Mouse (Mus musculus) layer of hippocampus, adult 8-10 months (tissue): ENCODE results near the gene Spocd1. TPM values are rescaled to one million over a fixed set of nuclear protein-coding genes. Genes with fewer than 3 reads are reported as not detected.

Source experiments
- DNase-seq, 2 experiments: peaks; one replicate each; pipeline ENCODE4 v3.0.0; 2022; ENCODE audit warnings: low spot score in 2 of 2
- total RNA-seq, 4 experiments: library from RNA; stranded (reverse); gene quantifications; 2 replicates each; pipeline ENCODE4 v1.2.4; 2022

The Spocd1 gene
- total RNA-seq, 4 experiments from 2014 or later = 0.14 to 0.68 (median 0.56) TPM

- DNase-seq = peak in 1 of 2 experiments; percentile 5
These were observed 41.8 kb downstream of the Spocd1 start for GRCm38 (mm10) chr4:129970861-129971260.

GRCm38 (mm10) chr4:129971989-129972388 is 42.9 kb downstream of the Spocd1 start:
- DNase-seq = peak in 1 of 2 experiments; percentile 32

GRCm38 (mm10) chr4:129974285-129974684 is 45.2 kb downstream of the Spocd1 start:
- DNase-seq = no peak

- no peak for DNase-seq
These were observed 48.2 kb downstream of the Spocd1 start for GRCm38 (mm10) chr4:129977256-129977655.

GRCm38 (mm10) chr4:129978227-129978626 is 49.2 kb downstream of the Spocd1 start:
- no peak for DNase-seq

- no peak for DNase-seq
These were observed 49.9 kb downstream of the Spocd1 start for GRCm38 (mm10) chr4:129978930-129979329.

- DNase-seq = no peak
These were observed 52.6 kb downstream of the Spocd1 start for GRCm38 (mm10) chr4:129981657-129982056.

GRCm38 (mm10) chr4:129983046-129983445 is 54.0 kb downstream of the Spocd1 start:
- no peak for DNase-seq

- DNase-seq = peak; percentile 94 to 95
These were observed 54.8 kb downstream of the Spocd1 start for GRCm38 (mm10) chr4:129983764-129984420.

- no peak for DNase-seq
These were observed 55.5 kb downstream of the Spocd1 start, which contains the start of gene Adgrb2 for GRCm38 (mm10) chr4:129984421-129985061. Adgrb2 (plus strand) TSS chr4:129984870.

- no peak for DNase-seq
These were observed 56.2 kb downstream of the Spocd1 start for GRCm38 (mm10) chr4:129985161-129985670.

- peak in 1 of 2 experiments; percentile 80 for DNase-seq
These were observed 56.8 kb downstream of the Spocd1 start for GRCm38 (mm10) chr4:129985671-129986441.

GRCm38 (mm10) chr4:129987825-129988504 is 58.9 kb downstream of the Spocd1 start:
- DNase-seq = no peak

GRCm38 (mm10) chr4:129989925-129990324 is 60.9 kb downstream of the Spocd1 start:
- DNase-seq = no peak

GRCm38 (mm10) chr4:129992720-129993119 is 63.7 kb downstream of the Spocd1 start:
- no peak for DNase-seq

- DNase-seq = no peak
These were observed 64.2 kb downstream of the Spocd1 start for GRCm38 (mm10) chr4:129993213-129993612.

GRCm38 (mm10) chr4:129993944-129994695 is 65.1 kb downstream of the Spocd1 start:
- DNase-seq = no peak

- no peak for DNase-seq
These were observed 65.7 kb downstream of the Spocd1 start for GRCm38 (mm10) chr4:129994728-129995127.

- no peak for DNase-seq
These were observed 66.2 kb downstream of the Spocd1 start for GRCm38 (mm10) chr4:129995255-129995654.

GRCm38 (mm10) chr4:129996015-129996414 is 67.0 kb downstream of the Spocd1 start:
- no peak for DNase-seq

- DNase-seq = no peak
These were observed 69.1 kb downstream of the Spocd1 start for GRCm38 (mm10) chr4:129998124-129998523.
